Mouse (Mus musculus): ENCODE results near the gene Tbxa2r. TPM values are rescaled to one million over a fixed set of nuclear protein-coding genes. Genes with fewer than 3 reads are reported as not detected.

Gene Tbxa2r
- total and polyA plus RNA-seq, 3 experiments: 0.12 to 0.30 (median 0.13) TPM

DNA sequence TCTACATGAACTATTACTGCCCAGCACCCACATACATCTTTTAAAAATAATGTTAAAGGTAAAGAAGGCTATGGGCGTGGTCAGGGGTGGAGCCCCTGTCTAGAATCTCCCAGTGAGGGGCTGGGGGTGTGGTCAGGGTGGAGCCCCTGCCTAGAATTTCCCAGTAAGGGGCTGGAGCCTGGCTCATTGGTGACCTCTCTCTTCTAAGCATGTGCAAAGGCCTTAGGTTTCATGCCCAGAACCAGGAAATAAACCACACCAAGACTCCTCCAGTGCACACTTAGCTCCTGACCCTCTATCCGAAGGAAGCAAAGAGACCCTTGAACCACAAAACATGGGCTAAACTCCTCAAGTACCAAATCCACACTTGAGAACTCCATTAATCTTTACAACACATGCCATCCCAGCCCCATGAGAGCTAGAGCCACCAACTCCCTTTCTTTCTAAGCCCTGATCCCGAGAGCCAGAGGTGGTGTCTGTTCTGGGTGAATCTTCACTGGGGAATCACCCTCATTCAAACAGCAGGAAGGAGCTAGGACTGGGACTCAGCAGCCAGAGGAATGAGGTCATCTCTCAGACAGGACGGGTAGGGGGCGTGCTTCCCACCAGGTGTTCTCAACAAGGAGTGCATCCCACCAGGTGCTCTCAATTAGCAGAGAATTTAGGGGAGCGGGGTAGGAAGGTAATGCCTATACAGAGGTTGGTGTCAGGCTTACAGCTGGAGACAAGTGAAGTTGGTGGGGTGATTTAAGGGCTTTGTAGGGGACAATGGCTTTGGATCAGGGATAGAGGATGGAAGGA, 48.2 kb downstream of the Tbxa2r start:
- peak overlapping the region; percentile 94 for H3K4me2 ChIP-seq (ENCODE audit: insufficient read depth, low read depth, poor library complexity, severe bottlenecking)
- peaks cover 29 to 36% of the 10 kb centered on the region in 2 experiments for H3K36me3 ChIP-seq (replicated peaks in 1 of 2; ENCODE audit: control insufficient read depth in 1 of 2, insufficient read depth in 1 of 2, low read length in 1 of 2)
- dilution Hi-C loops (cut with MboI; ENCODE audit: extremely low pct_ligation_motif_present, extremely low pct_unique_long_range_greater_than_20kb, low sequenced_read_pairs) (no loop called here), in situ Hi-C loops (cut with MboI; ENCODE audit: low pct_ligation_motif_present, low pct_unique_long_range_greater_than_20kb, low sequenced_read_pairs) (no loop called here)
- peak overlapping the region; percentile 75 to 97 (median 90) for H3K4me3 ChIP-seq (replicated peaks in 1 of 3; ENCODE audit: low read depth in 2 of 3, low read length in 2 of 3, poor library complexity in 1 of 3)
- 0 out of 2 replicates have a peak, but pooled peaks have one; percentile 24 for TF ChIP-seq MEF2A (IDR thresholded peaks at IDR 0.05; ENCODE audit: borderline replicate concordance, low read depth, low read length)
- TF ChIP-seq BHLHE40 (IDR thresholded peaks at IDR 0.05; ENCODE audit: low read depth, low read length): 0 out of 2 replicates have a peak, but pooled peaks have one; percentile 10
- peak; percentile 61 for TF ChIP-seq POLR2A (IDR thresholded peaks at IDR 0.05; ENCODE audit: low read depth, low read length)
- TF ChIP-seq MAX (IDR thresholded peaks at IDR 0.05; ENCODE audit: low read length): 0 out of 2 replicates have a peak, but pooled peaks have one; percentile 18
- TF ChIP-seq JUN (IDR thresholded peaks at IDR 0.05; ENCODE audit: insufficient read depth, low read depth, low read length): no peak
- TF ChIP-seq PAX5 (IDR thresholded peaks at IDR 0.05; ENCODE audit: low read length): no peak
- TF ChIP-seq USF2 (conservative IDR thresholded peaks at IDR 0.05; ENCODE audit: low read depth, low read length): no peak
- TF ChIP-seq MYC (IDR thresholded peaks at IDR 0.05; ENCODE audit: low read depth, low read length): peak; percentile 22; the same call in 1 of the 2 replicates
- TF ChIP-seq KAT2A (IDR thresholded peaks at IDR 0.05; ENCODE audit: insufficient replicate concordance, low read length): no peak
- TF ChIP-seq MAZ (IDR thresholded peaks at IDR 0.05; ENCODE audit: low read depth, low read length): 0 out of 2 replicates have a peak, but pooled peaks have one; percentile 37
- TF ChIP-seq NELFE (IDR thresholded peaks at IDR 0.05; ENCODE audit: low read depth, low read length): peak; percentile 69
- 0 out of 2 replicates have a peak, but pooled peaks have one; percentile 55 for TF ChIP-seq CHD1 (IDR thresholded peaks at IDR 0.05; ENCODE audit: low read depth, low read length)
- peak in 1 of 2 experiments; percentile 27; a peak in 1 of 4 replicates for TF ChIP-seq CTCF (conservative IDR thresholded peaks at IDR 0.05 in 1 of 2, IDR thresholded peaks at IDR 0.05 in 1 of 2; ENCODE audit: low read depth in 2 of 2, low read length in 2 of 2)
- TF ChIP-seq MXI1 (IDR thresholded peaks at IDR 0.05; ENCODE audit: low read depth, low read length): peak; percentile 73
- TF ChIP-seq NRF1 (IDR thresholded peaks at IDR 0.05; ENCODE audit: low read depth, low read length): peak; percentile 53
- no peak for TF ChIP-seq ZKSCAN1 (IDR thresholded peaks at IDR 0.05; ENCODE audit: borderline replicate concordance, low read depth, low read length)
- no peak for TF ChIP-seq IRF4 (IDR thresholded peaks at IDR 0.05; ENCODE audit: low read depth, low read length)
- peak; percentile 48; the same call in 1 of the 2 replicates for TF ChIP-seq TBP (conservative IDR thresholded peaks at IDR 0.05; ENCODE audit: low read depth, low read length)
- TF ChIP-seq RCOR1 (conservative IDR thresholded peaks at IDR 0.05; ENCODE audit: low read depth, low read length): no peak
- no peak for TF ChIP-seq USF1 (IDR thresholded peaks at IDR 0.05; ENCODE audit: low read depth, low read length)
- peak; percentile 68 for TF ChIP-seq ELF1 (IDR thresholded peaks at IDR 0.05; ENCODE audit: low read depth, low read length)
- peak; percentile 68 for TF ChIP-seq SIN3A (IDR thresholded peaks at IDR 0.05; ENCODE audit: low read length)
- TF ChIP-seq UBTF (IDR thresholded peaks at IDR 0.05; ENCODE audit: low read depth, low read length): no peak
- TF ChIP-seq ZMIZ1 (IDR thresholded peaks at IDR 0.05; ENCODE audit: low read depth, low read length): peak; percentile 71; the same call in 1 of the 2 replicates
- no peaks in the 10 kb centered on the region for H3K27me3 ChIP-seq (replicated peaks)
- peaks cover 5 to 42% of the 10 kb centered on the region in 2 experiments; a peak in 3 of 4 replicates for H3K4me1 ChIP-seq (ENCODE audit: control insufficient read depth in 1 of 2, insufficient read depth in 2 of 2)
- no peaks in the 10 kb centered on the region for H3K9me3 ChIP-seq (replicated peaks; ENCODE audit: low read length)
- peaks cover 36% of the 10 kb centered on the region for H3K79me2 ChIP-seq (replicated peaks; ENCODE audit: control insufficient read depth, extremely low read depth, insufficient read depth, poor library complexity, severe bottlenecking)
- H3K27ac ChIP-seq (ENCODE audit: insufficient read depth, low read depth): peak overlapping the region; percentile 3; the same call in 1 of the 2 replicates
- peak; percentile 58 for DNase-seq (ENCODE audit: extremely low read depth)
- H3K9ac ChIP-seq (ENCODE audit: insufficient read depth, low read depth): peak overlapping the region; percentile 90
